Mouse (Mus musculus) erythroblast, embryonic 14.5 days (primary cell): ENCODE results near the gene Ntn4.

Source experiments
- GATA1 ChIP-seq: IDR thresholded peaks from 2 replicates; pipeline ENCODE4 v1.6.1; 2012; ENCODE audit warnings: low read length, inconsistent platforms, mixed read lengths
- TAL1 ChIP-seq: IDR thresholded peaks from 3 replicates; pipeline ENCODE4 v1.6.1; 2012; ENCODE audit warnings: low read length, inconsistent platforms, mixed read lengths

DNA sequence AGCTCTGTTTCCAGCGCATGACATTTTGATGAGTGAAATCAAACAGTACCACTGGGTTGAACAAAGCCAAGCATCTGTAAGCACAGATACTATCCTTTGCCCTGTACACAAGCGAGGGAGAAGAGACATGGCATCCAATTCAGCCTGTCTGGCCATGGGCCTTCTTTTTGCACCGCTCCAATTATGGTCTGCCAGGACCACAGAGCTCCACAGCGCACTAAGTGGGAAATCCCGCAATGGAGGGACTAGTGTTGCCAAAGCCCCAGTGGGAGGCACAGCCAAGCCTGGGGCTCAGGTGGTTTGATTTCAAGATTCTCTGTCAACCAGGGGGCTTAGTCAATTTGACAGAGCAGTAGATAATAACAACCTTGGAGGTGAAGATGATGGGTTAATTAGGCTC is 9.1 kb downstream of the Ntn4 start:
- TF ChIP-seq GATA1: no peak
- no peak for TF ChIP-seq TAL1
